Mouse (Mus musculus) liver, embryonic 14.5 days (tissue): Measurements from ENCODE around the gene Simc1. TPM values are rescaled to one million over a fixed set of nuclear protein-coding genes. Genes with fewer than 3 reads are reported as not detected.

Experiments used
- ATAC-seq: fragments of 200-750 bp; cut with Nextera tagmentation; 2 replicates; pipeline ENCODE4 v1.8.0; 2017; ENCODE audit warnings: moderate number of reproducible peaks, mild to moderate bottlenecking, moderate library complexity; ENCODE audit not compliant: insufficient read depth
- DNase-seq, 3 experiments: peaks; one replicate each; pipeline ENCODE4 v3.0.0-alpha.2; 2012 to 2013; ENCODE audit warnings: low read depth in 3 of 3, low spot score in 3 of 3
- H3K27ac ChIP-seq: fragments of 300-500 bp; sonication (generic); 2 replicates; pipeline ENCODE4 v1.5.1; 2014; ENCODE audit warnings: moderate library complexity, mild to moderate bottlenecking, control low read depth, inconsistent platforms
- H3K27me3 ChIP-seq: fragments of 300-500 bp; sonication (generic); 2 replicates; pipeline ENCODE4 v1.6.1; 2014; ENCODE audit warnings: mild to moderate bottlenecking, low read length, moderate library complexity; ENCODE audit not compliant: control insufficient read depth, insufficient read depth
- H3K36me3 ChIP-seq: fragments of 300-500 bp; sonication (generic); replicated peaks from 2 replicates; pipeline ENCODE4 v1.6.1; 2014; ENCODE audit warnings: low read depth; ENCODE audit not compliant: control insufficient read depth, insufficient read depth
- H3K4me1 ChIP-seq, 2 experiments: fragments of 200-500 bp in 1 of 2; fragments of 300-500 bp in 1 of 2; sonication (generic) in 1 of 2; replicated peaks; 2 replicates each; pipeline ENCODE4 v1.6.1; 2012 to 2014; ENCODE audit warnings: antibody characterized with exemption in 1 of 2, inconsistent platforms in 1 of 2, low read length in 1 of 2; ENCODE audit not compliant: control insufficient read depth in 2 of 2, insufficient read depth in 2 of 2
- H3K4me2 ChIP-seq: fragments of 300-500 bp; sonication (generic); 2 replicates; pipeline ENCODE4 v1.6.1; 2014; ENCODE audit warnings: low read depth, mild to moderate bottlenecking, control low read depth, moderate library complexity
- H3K4me3 ChIP-seq, 2 experiments: fragments of 200-500 bp in 1 of 2; fragments of 300-500 bp in 1 of 2; sonication (generic) in 1 of 2; 2 replicates each; pipeline ENCODE4 v1.5.1; 2012 to 2014; ENCODE audit warnings: low read depth in 2 of 2, low read length in 2 of 2, mild to moderate bottlenecking in 2 of 2, control low read depth in 1 of 2, inconsistent platforms in 1 of 2, moderate library complexity in 1 of 2; ENCODE audit not compliant: insufficient read depth in 1 of 2
- H3K9ac ChIP-seq: fragments of 300-500 bp; sonication (generic); replicated peaks from 2 replicates; pipeline ENCODE4 v1.6.1; 2014; ENCODE audit warnings: mild to moderate bottlenecking, control low read depth, moderate library complexity
- H3K9me3 ChIP-seq: fragments of 300-500 bp; sonication (generic); 2 replicates; pipeline ENCODE4 v1.6.1; 2016; ENCODE audit warnings: low read length, mixed read lengths; ENCODE audit not compliant: control insufficient read depth
- CTCF ChIP-seq: IDR thresholded peaks from 2 replicates; pipeline ENCODE4 v1.5.1; 2016; ENCODE audit warnings: antibody characterized with exemption, low read depth, control low read depth
- EP300 ChIP-seq: IDR thresholded peaks from 2 replicates; pipeline ENCODE4 v1.6.1; 2016; ENCODE audit warnings: antibody characterized with exemption, low read depth
- WGBS: fragments of 180-500 bp; shearing (Covaris S2); extraction: QIAGEN DNeasy Blood & Tissue Kit; methylation state at CpG from one replicate; pipeline ENCODE4 v1.1.7; 2014; ENCODE audit not compliant: insufficient replicate concordance; 5-methylcytosine and 5-hydroxymethylcytosine counted together
- polyA plus RNA-seq, 2 experiments: library from polyadenylated mRNA; depleted of rRNA in 1 of 2; stranded (reverse) in 1 of 2; unstranded in 1 of 2; fragments of >200 nt; fragmentation: Nextera tagmentation in 1 of 2; extraction: Ambion mirVana in 1 of 2; gene quantifications; 2 replicates each; pipeline versions ENCODE4 v1.2.1 to v1.2.3; 2012 to 2014

Gene Simc1
- polyA plus RNA-seq, 2 experiments: 2.0 to 2.8 TPM

- Histone ChIP-seq H3K4me2 (no peak overlapping the region), H3K9me3 (no peaks in the 10 kb centered on the region), H3K36me3 (no peaks in the 10 kb centered on the region; the same call in 1 of the 2 replicates), H3K27ac (no peak overlapping the region), H3K4me1 (no peaks in the 10 kb centered on the region), H3K4me3 (no peak overlapping the region), H3K9ac (no peak overlapping the region), H3K27me3 (no peaks in the 10 kb centered on the region)
- DNase-seq (no peak), ATAC-seq (no peak)
- TF ChIP-seq EP300 (no peak), CTCF (no peak)
Measured at GRCm38 (mm10) chr13:54521181-54521580, 17.6 kb downstream of the Simc1 start.

GRCm38 (mm10) chr13:54527140-54527539 lies 23.6 kb downstream of the Simc1 start:
- TF ChIP-seq CTCF (no peak), EP300 (no peak)
- no peak overlapping the region for H3K9ac ChIP-seq
- no peak overlapping the region for H3K27ac ChIP-seq
- no peak for ATAC-seq
- H3K36me3 ChIP-seq: no peaks in the 10 kb centered on the region; the same call in 1 of the 2 replicates
- WGBS: 72% methylated on average over 6 of the region's 6 CpGs
- H3K4me2 ChIP-seq: no peak overlapping the region
- no peaks in the 10 kb centered on the region for H3K4me1 ChIP-seq
- H3K4me3 ChIP-seq: no peak overlapping the region
- H3K27me3 ChIP-seq: no peaks in the 10 kb centered on the region
- no peak for DNase-seq
- no peaks in the 10 kb centered on the region for H3K9me3 ChIP-seq

- 0 out of 2 replicates have a peak, but pooled peaks cover 2% of the 10 kb centered on the region for H3K36me3 ChIP-seq
- H3K9me3 ChIP-seq: no peaks in the 10 kb centered on the region
- no peak overlapping the region for H3K9ac ChIP-seq
- DNase-seq (no peak), ATAC-seq (no peak)
- no peak overlapping the region for H3K4me3 ChIP-seq
- H3K27ac ChIP-seq: no peak overlapping the region
- TF ChIP-seq CTCF (no peak), EP300 (no peak)
- H3K4me2 ChIP-seq: no peak overlapping the region
- H3K4me1 ChIP-seq: no peaks in the 10 kb centered on the region
- H3K27me3 ChIP-seq: no peaks in the 10 kb centered on the region
Measured at GRCm38 (mm10) chr13:54532134-54532533, 28.6 kb downstream of the Simc1 start.

- no peak for TF ChIP-seq EP300
- TF ChIP-seq CTCF: no peak
- Histone ChIP-seq H3K9me3 (no peaks in the 10 kb centered on the region), H3K4me2 (no peak overlapping the region)
Measured at GRCm38 (mm10) chr13:54548036-54548435, 44.5 kb downstream of the Simc1 start.

GRCm38 (mm10) chr13:54556176-54556575 lies 52.6 kb downstream of the Simc1 start:
- WGBS: 80% methylated on average over 9 of the region's 9 CpGs

More at GRCm38 (mm10) chr13:54548036-54548435, 44.5 kb downstream of the Simc1 start:
- WGBS: 76% methylated on average over 7 of the region's 7 CpGs
- Histone ChIP-seq H3K4me3 (no peak overlapping the region), H3K9ac (no peak overlapping the region), H3K27me3 (no peaks in the 10 kb centered on the region), H3K4me1 (no peaks in the 10 kb centered on the region; a peak in 1 of 4 replicates), H3K36me3 (peaks cover 13% of the 10 kb centered on the region), H3K27ac (no peak overlapping the region)
- DNase-seq: no peak
- ATAC-seq: no peak

More at GRCm38 (mm10) chr13:54556176-54556575, 52.6 kb downstream of the Simc1 start:
- H3K36me3 ChIP-seq: peaks cover 43% of the 10 kb centered on the region
- H3K9me3 ChIP-seq: no peaks in the 10 kb centered on the region
- ATAC-seq (no peak), DNase-seq (no peak)
- H3K27ac ChIP-seq: no peak overlapping the region
- no peaks in the 10 kb centered on the region for H3K4me1 ChIP-seq
- no peaks in the 10 kb centered on the region for H3K27me3 ChIP-seq
- no peak overlapping the region for H3K4me2 ChIP-seq
- H3K9ac ChIP-seq: no peak overlapping the region
- TF ChIP-seq CTCF (no peak), EP300 (no peak)
- no peak overlapping the region for H3K4me3 ChIP-seq
